Mouse (Mus musculus) Patski (cell line): ENCODE data around the gene Hnf1a. TPM values are rescaled to one million over a fixed set of nuclear protein-coding genes. Genes with fewer than 3 reads are reported as not detected.

Source experiments
- ATAC-seq: fragments of 100-300 bp; one replicate; pipeline ENCODE4 v1.8.0; 2021
- CTCF ChIA-PET: fragments of 350-600 bp; sonication (Branson Sonifier 250); formaldehyde crosslinking; loops from one replicate; lab custom pipeline; 2022; ENCODE audit warnings: inconsistent platforms; lab: Charles Lee
- POLR2A ChIA-PET: fragments of 350-600 bp; sonication (Branson Sonifier 250); formaldehyde crosslinking; loops from one replicate; lab custom pipeline; 2022; ENCODE audit warnings: antibody characterized with exemption, inconsistent platforms; lab: Charles Lee
- DNase-seq: peaks from one replicate; pipeline ENCODE4 v3.0.0-alpha.2; 2011; ENCODE audit warnings: low read depth, low spot score
- H3K27me3 ChIP-seq: fragments of 371-371 bp; one replicate; pipeline ENCODE4 v1.5.1; 2021
- CTCF ChIP-seq: fragments of 100-300 bp; IDR thresholded peaks from one replicate; pipeline ENCODE4 v1.5.1; 2021
- in situ Hi-C: fragments of 300-500 bp; cut with MboI; formaldehyde crosslinking; loops from 3 replicates; pipeline ENCODE4 v1.11.1; 2018; ENCODE audit warnings: low pct_unique_long_range_greater_than_20kb, mixed read lengths
- polyA plus RNA-seq: library from polyadenylated mRNA; unstranded; gene quantifications from one replicate; pipeline ENCODE4 v1.2.3, GENCODE M21; 2021

The Hnf1a gene
- polyA plus RNA-seq, 1 experiment from 2014 or later, result 0.05 TPM

DNA sequence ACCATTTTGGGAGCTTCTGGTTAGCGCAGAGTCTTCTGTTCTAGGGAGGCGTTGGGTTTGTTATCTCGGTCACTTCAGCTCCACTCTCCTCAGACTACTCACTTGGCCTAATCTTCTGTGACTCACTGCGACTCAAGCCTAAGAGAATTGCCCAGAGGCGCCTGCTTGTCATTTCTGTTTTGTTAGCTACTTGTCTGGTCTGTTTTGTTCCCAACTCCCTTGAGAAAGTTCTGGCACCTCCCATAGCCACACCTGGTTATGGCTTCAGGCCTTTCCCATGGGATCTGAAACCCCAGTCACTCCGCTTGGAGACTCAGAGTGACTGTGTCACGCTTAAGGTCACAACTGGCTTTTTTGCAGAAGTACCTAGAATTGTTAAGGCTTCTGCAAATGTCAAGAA, 37.4 kb upstream of the Hnf1a start:
- DNase-seq (peak; percentile 70), ATAC-seq (no peak)
- no peaks in the 10 kb centered on the region for H3K27me3 ChIP-seq
- in situ Hi-C loops, result loop anchor here (10.0 kb wide), 1 partner anchor 336 kb away; the partner anchor contains the start of genes Cox6a1, Gatc and Triap1
- CTCF ChIA-PET, result interaction anchor here (1.5 kb wide), 1 partner anchor 29 kb away, joined by 7 read pairs; no protein-coding TSS in a partner anchor
- no peak for TF ChIP-seq CTCF
- POLR2A ChIA-PET, result no interaction called here

DNA sequence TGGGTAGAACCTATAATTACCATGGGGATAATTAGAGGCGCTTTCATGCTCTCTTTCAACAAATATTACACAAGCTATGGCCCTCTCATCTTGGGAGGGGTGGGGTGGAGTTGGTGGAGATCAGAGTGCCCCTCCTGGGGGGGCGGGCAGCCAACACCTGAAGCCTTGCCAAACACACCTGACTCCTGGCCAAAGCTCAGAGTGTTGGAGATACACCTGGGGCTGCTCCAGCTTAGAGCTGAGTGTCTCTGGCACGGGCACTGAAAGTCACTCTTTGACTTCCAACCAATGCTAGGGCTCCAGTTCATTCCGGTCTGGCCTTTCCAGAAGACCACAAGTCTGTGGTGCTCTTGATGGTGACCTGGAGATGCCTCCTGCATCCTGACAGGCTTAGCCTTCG, 36.9 kb upstream of the Hnf1a start:
- ChIA-PET POLR2A (no interaction called here), CTCF (interaction anchor here (1.5 kb wide), 1 partner anchor 29 kb away, joined by 7 read pairs; no protein-coding TSS in a partner anchor)
- no peak for TF ChIP-seq CTCF
- no peaks in the 10 kb centered on the region for H3K27me3 ChIP-seq
- ATAC-seq (no peak), DNase-seq (no peak)
- in situ Hi-C loops, result loop anchor here (10.0 kb wide), 1 partner anchor 337 kb away; the partner anchor contains the start of genes Cox6a1, Gatc and Triap1

DNA sequence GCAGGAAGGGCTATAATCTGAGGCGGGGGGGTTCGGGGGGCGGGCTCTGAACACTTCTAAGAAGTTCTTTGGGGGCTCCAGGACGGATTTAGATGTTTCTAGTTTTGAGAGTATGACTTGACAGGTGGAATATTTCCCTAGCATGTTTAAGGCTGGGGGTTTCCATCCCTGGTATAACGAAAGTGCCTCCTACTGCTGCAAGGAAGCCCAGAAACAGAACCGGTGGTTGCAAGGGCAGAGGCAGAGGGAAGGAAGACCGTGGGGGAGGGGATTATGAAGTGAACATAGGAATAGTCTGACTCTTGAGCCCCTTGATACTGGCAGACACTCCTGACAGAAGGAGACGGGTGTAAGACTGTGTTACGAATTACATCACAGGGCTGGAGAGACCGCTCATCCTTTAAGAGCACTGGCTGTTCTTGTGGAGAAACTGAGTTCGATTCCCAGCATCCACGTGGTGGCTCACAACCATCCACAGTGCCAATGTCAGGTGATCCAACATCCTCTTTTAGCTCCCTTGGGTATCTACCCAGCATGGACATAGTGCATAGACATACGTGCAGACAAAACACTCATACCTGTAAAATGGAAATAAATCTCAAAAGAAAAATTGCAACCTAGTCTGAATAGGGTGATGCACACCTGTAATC, 32.5 kb upstream of the Hnf1a start:
- ATAC-seq (no peak), DNase-seq (no peak)
- no peaks in the 10 kb centered on the region for H3K27me3 ChIP-seq
- POLR2A ChIA-PET, result interaction anchor here (0.6 kb wide), 1 partner anchor 173 kb away, joined by 4 read pairs; no protein-coding TSS in a partner anchor
- in situ Hi-C loops, result loop anchor here (10.0 kb wide), 1 partner anchor 341 kb away; the partner anchor contains the start of genes Cox6a1, Gatc and Triap1
- no peak for TF ChIP-seq CTCF
- CTCF ChIA-PET, result interaction anchor here (0.6 kb wide), 1 partner anchor 197 kb away, joined by 3 read pairs; no protein-coding TSS in a partner anchor

DNA sequence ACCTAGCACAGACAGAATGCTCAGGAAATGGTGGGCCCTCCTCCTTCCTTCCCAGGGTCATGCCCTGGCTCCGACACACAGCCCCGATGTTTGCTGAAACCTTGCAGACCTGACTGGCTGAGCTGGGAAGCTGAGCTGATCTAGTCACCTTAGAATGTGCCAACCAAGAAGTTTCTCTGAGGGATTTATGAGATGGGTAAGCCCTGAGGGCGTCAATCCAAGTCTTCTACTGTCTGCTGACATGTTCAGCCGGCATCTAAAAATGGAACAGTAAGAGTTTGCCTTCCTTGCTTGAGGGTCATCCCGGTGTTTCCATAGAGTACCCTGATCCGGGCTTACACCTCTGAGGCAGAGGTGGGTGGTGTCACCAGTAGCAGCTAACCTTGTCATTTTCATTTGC, 31.9 kb upstream of the Hnf1a start:
- ATAC-seq (no peak), DNase-seq (no peak)
- ChIA-PET POLR2A (no interaction called here), CTCF (no interaction called here)
- H3K27me3 ChIP-seq, result no peaks in the 10 kb centered on the region
- in situ Hi-C loops, result loop anchor here (10.0 kb wide), 1 partner anchor 342 kb away; the partner anchor contains the start of genes Cox6a1, Gatc and Triap1
- no peak for TF ChIP-seq CTCF

DNA sequence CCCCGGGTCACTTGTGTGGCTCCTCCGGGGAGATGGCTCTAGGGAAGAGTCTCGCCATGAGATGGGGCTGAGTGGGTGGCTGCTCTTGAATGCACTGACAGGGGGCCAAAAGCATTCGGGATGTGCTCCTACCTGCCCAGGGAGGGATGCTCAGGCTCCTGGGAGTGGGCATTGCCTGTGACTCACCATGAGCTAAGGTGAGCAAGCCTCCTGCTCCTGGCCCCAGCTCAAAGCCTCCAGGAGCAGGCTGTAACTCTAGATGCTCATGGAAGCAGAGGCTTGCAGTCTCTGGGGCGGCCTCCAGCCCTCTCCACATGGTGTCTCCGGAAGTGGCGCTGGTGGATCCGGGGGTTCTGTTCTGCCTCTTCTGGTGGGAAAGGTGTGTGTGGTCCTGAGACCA, 30.6 kb upstream of the Hnf1a start:
- DNase-seq, result no peak
- ATAC-seq, result no peak
- TF ChIP-seq CTCF, result no peak
- in situ Hi-C loops, result loop anchor here (10.0 kb wide), 1 partner anchor 343 kb away; the partner anchor contains the start of genes Cox6a1, Gatc and Triap1
- CTCF ChIA-PET, result no interaction called here
- H3K27me3 ChIP-seq, result no peaks in the 10 kb centered on the region
- POLR2A ChIA-PET, result interaction anchor here (0.6 to 1.6 kb wide), 2 partner anchors 12 to 228 kb away, joined by 3 to 4 read pairs; no protein-coding TSS in a partner anchor

DNA sequence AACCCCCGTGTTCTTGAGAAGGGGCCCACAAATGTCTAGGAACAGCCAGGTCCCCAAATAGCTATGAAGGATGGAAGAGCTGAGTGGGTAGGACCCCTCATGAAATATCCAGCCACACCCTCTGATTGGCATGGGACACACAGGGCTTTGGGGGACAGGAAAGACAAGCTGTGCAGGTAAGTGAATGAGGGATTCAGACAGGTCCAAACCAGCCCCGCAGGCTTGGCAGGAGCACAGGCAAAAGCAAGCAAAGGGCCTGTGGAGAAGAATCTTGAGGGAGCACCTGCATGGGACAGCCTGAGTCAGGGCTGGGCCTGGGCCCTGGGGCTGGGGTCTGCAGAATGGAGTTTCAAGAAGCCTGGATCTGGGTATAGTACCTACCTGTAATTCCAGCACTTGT, 29.6 kb upstream of the Hnf1a start:
- H3K27me3 ChIP-seq, result no peaks in the 10 kb centered on the region
- no peak for TF ChIP-seq CTCF
- in situ Hi-C loops, result loop anchor here (10.0 kb wide), 1 partner anchor 344 kb away; the partner anchor contains the start of genes Cox6a1, Gatc and Triap1
- ChIA-PET POLR2A (interaction anchor here (0.9 to 1.6 kb wide), 2 partner anchors 13 to 20 kb away, joined by 3 to 4 read pairs; no protein-coding TSS in a partner anchor), CTCF (interaction anchor here (0.7 kb wide), 1 partner anchor 21 kb away, joined by 4 read pairs; no protein-coding TSS in a partner anchor)
- ATAC-seq (no peak), DNase-seq (no peak)

DNA sequence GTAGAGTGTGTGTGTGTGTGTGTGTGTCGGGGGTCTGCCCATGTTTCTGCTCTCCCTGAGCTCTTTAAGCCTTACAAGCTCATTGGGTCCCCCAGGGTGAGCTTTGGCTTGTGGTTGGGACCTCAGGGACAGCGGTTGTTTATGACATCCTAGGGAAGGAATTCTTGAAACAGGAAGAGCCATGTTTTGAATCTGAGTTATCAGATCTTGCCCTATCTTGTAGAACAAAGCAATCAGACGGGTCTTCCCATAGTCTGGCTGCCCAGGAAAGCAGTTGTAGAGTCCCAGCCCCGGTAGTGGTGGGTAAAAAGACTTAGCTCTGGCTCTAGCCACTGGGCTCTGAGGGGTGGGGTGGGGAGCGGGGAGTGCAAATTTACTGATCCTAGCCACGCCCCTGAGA, 26.4 kb upstream of the Hnf1a start:
- CTCF ChIA-PET, result interaction anchor here (1.3 kb wide), 1 partner anchor 18 kb away, joined by 5 read pairs; no protein-coding TSS in a partner anchor
- in situ Hi-C loops, result no loop called here
- POLR2A ChIA-PET, result interaction anchor here (0.7 kb wide), 1 partner anchor 18 kb away, joined by 3 read pairs; no protein-coding TSS in a partner anchor
- no peak for ATAC-seq
- no peak for DNase-seq
- TF ChIP-seq CTCF, result no peak
- H3K27me3 ChIP-seq, result no peaks in the 10 kb centered on the region

DNA sequence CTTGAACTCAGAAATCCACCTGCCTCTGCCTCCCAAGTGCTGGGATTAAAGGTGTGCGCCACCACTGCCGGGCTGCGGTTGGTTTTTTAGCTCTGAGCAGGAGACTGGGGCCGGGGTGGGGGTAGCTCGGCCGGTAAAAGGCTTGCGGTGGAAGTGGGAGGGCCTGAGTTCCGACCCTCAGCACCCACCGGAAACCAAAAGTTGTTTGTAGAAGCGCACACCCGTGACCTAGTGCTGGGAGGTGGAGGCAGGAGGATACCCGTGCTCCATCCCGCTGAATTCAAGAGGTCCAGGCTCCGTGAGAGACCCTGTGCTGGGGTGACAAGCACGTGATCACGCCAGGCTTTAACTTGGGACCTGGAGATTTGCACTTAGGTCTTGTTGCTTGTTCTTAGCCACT, 25.6 kb upstream of the Hnf1a start:
- in situ Hi-C loops, result no loop called here
- ATAC-seq (no peak), DNase-seq (no peak)
- no peak for TF ChIP-seq CTCF
- ChIA-PET CTCF (no interaction called here), POLR2A (no interaction called here)
- H3K27me3 ChIP-seq, result no peaks in the 10 kb centered on the region

DNA sequence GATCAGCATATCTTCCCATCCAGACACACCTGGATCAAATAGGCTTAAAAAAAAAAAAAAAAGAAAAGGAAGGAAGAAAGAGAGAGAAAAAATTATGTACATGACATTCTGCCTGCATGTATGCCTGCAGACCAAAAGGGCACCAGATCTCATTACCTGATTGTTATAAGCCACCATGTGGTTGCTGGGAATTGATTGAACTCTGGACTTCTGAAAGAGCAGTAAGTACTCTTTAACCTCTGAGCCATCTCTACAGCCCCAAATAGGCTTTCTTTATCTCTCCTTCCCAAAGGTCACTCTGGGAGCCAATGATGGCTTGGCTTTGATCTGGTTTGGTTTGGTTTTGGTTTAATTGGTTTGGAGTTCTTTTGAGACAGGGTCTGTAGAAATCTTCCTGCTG, 14.2 kb upstream of the Hnf1a start:
- POLR2A ChIA-PET, result no interaction called here
- ATAC-seq (no peak), DNase-seq (no peak)
- in situ Hi-C loops, result no loop called here
- no peaks in the 10 kb centered on the region for H3K27me3 ChIP-seq
- TF ChIP-seq CTCF, result no peak
- CTCF ChIA-PET, result no interaction called here

DNA sequence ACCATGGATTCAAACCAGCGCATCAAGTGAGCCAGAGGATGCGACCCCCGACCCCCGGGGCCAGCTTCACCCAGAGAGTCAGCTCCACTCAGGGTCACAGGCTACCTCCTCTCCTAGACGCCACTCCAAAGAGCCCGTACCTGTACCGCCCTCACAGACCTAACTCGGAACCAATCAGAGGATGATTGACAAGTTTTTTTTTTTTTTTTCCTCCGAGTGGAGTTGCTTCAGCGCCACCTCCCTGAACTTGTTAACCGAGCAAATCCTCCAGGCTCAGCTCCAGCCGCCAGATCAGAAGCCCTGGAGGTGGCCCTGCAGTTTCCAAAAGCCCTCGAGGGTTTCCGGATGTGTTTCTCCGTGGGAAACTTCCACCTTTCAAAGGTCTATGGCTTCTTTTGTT, 11.1 kb upstream of the Hnf1a start:
- POLR2A ChIA-PET, result interaction anchor here (0.9 kb wide), 1 partner anchor 128 kb away, joined by 3 read pairs; no protein-coding TSS in a partner anchor
- no peak for ATAC-seq
- in situ Hi-C loops, result no loop called here
- no peak for DNase-seq
- CTCF ChIA-PET, result no interaction called here
- H3K27me3 ChIP-seq, result no peaks in the 10 kb centered on the region
- no peak for TF ChIP-seq CTCF
